Mouse (Mus musculus): ENCODE data around the gene Fzr1. TPM values are rescaled to one million over a fixed set of nuclear protein-coding genes. Genes with fewer than 3 reads are reported as not detected.

Fzr1 gene
- polyA plus RNA-seq, 1 experiment = 61.6 TPM

DNA sequence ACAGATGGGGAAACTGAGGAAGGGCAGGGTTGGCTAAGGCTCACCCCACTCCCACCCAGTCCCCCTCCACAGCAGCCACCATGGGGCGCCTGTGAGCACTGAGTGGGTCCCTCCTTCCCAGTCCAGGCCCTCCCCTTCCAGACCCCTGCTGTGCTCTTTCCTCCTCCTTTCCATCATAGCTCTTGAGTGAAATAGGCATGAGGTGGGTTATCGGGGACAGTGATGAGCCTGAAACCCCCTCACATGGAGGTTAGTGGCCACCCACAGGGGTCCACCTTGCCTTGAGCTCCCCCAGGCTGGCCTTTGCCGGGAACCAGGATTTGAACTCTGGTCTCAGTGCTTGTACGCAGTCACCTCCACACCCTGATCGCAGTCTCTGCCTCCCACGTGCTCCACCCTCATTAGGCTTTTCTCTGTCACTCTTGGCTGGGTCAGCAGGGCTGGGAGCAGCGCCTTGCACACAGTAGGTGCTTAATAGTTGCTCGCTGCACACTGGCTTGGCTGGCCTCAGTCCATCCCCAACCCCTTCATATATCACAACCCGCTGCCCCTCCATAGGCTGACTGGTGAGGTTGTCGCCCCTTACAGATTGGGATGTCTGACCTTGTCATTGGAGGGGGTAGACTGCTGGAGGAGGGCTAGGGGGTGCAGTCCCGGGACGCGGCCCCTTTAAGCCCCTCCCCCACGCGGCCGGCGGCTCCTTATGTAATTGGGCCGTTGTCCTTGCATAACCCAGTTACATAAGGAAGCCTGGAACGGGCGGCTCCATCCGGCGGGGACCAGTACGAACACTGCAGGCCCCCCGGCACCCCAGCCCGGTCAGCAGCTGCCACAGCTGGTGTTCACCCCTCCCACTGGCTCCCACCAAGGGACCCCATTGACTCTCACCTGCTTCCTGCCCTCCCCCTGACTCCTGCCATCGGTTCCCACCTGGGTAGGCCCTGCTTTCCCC is 35.3 kb upstream of the Fzr1 start:
- Histone ChIP-seq H3K4me3 (ENCODE audit: insufficient read depth, poor library complexity, severe bottlenecking) (no peak overlapping the region), H3K79me3 (ENCODE audit: low read depth) (peaks cover 65% of the 10 kb centered on the region), H3K27me3 (ENCODE audit: control insufficient read depth, insufficient read depth, insufficient read length) (no peaks in the 10 kb centered on the region), H3ac (ENCODE audit: control insufficient read depth, insufficient read length, low read depth) (no peak overlapping the region), H3K79me2 (ENCODE audit: control insufficient read depth, insufficient read depth) (peaks cover 93% of the 10 kb centered on the region), H3K36me3 (ENCODE audit: control insufficient read depth, insufficient read depth) (peaks cover 80% of the 10 kb centered on the region)
- no peak for TF ChIP-seq USF1 (IDR thresholded peaks at IDR 0.05; ENCODE audit: low read depth)
- no peak for TF ChIP-seq CEBPB (IDR thresholded peaks at IDR 0.05; ENCODE audit: low read depth)
- TF ChIP-seq FOSL1 (IDR thresholded peaks at IDR 0.05; ENCODE audit: insufficient read depth, low read length, poor library complexity, severe bottlenecking) = no peak
- no peak for TF ChIP-seq MAX (IDR thresholded peaks at IDR 0.05)
- no peak for TF ChIP-seq CTCF (IDR thresholded peaks at IDR 0.05; ENCODE audit: control insufficient read depth, insufficient read depth, insufficient read length)
- no peak for TF ChIP-seq MYOD1 (IDR thresholded peaks at IDR 0.05; ENCODE audit: control insufficient read depth, insufficient read length, low read depth)
- TF ChIP-seq MYOG (IDR thresholded peaks at IDR 0.05; ENCODE audit: control insufficient read depth, extremely low read depth, insufficient read length) = no peak

DNA sequence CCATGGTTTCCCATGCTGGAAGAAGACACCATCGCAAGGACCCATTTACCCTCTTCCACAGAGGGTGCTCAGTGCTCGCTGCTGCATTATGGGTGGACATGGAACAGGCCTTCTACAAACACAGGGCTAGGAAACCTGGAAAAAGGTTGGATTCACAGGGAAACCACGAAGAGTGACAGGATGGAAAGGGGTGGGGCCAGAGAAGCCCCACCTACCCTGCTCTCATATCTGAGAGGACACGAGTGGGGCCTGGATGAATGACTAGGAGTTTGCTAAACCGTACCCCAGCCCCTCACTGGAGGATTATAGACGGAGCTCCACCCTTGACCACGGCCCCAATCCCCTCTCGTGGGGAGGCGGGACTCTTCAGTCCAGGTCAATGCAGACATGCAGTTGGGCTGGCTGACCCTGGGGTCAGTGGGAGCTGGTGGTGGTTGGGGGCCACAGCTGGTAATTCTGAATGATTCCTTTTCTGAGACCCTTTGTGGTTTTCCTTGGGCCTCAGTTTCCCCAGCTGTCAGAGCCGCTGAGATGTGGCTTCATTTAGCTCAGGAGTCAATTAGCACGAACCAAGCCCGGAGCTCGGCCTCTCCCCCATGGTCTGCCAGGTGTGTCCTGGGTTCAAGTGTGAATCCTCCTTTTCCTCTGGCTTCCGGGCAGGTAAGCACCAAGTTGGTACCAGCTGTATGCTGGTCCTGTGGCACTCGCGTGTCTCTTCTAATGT is 34.4 kb upstream of the Fzr1 start:
- H3K36me3 ChIP-seq (ENCODE audit: control insufficient read depth, insufficient read depth) = peaks cover 81% of the 10 kb centered on the region
- H3K79me3 ChIP-seq (ENCODE audit: low read depth) = peaks cover 58% of the 10 kb centered on the region
- H3K4me3 ChIP-seq (ENCODE audit: insufficient read depth, poor library complexity, severe bottlenecking) = no peak overlapping the region
- H3ac ChIP-seq (ENCODE audit: control insufficient read depth, insufficient read length, low read depth) = no peak overlapping the region
- no peaks in the 10 kb centered on the region for H3K27me3 ChIP-seq (ENCODE audit: control insufficient read depth, insufficient read depth, insufficient read length)
- peaks cover 85% of the 10 kb centered on the region for H3K79me2 ChIP-seq (ENCODE audit: control insufficient read depth, insufficient read depth)
- TF ChIP-seq MYOG (IDR thresholded peaks at IDR 0.05; ENCODE audit: control insufficient read depth, extremely low read depth, insufficient read length) (no peak), FOSL1 (IDR thresholded peaks at IDR 0.05; ENCODE audit: insufficient read depth, low read length, poor library complexity, severe bottlenecking) (no peak), MAX (IDR thresholded peaks at IDR 0.05) (no peak), CEBPB (IDR thresholded peaks at IDR 0.05; ENCODE audit: low read depth) (no peak), USF1 (IDR thresholded peaks at IDR 0.05; ENCODE audit: low read depth) (no peak)

DNA sequence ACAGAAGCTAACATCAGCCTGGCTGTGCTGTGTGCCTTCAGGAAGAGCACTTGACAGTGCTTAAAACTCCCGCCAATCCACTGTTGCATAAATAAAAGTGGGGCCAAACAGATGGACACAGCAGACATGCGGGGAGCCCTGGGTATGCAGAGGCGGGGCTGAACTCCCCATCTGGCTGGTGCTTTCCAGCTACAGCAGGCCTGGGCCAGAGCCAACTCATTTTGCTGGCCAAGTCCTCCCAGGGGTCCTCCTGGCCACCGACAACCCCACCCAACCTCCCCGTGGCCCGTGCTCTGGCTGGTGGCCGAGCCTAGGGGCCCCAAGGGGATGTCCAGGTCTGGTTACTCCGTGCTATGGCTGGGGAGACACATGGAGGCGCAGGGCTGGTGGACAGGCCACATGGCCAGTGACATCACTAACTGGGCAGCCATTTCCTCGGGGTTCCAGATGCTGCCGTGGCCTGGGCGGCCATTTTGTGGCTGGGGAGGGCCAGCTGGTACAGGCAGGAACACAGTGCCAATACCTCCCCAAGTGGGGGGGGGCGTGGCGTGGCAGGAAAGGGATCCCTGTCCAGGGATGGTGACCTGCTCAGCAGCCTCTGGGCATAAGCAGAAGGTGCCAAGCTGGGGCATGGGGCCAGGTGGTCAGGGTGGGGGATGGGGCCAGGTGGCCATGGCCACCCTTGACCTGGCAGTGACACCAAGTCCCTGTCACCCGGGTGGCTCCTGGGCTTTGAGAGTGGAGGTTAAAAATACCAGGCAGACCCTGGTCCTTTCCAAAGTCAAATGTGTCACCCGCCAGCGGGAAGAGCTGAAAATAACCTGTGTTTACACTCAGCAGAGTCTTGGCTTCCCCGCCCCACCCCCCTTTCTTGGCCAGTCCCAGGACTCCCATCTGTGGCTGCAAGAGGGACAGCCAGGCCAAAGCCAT is 33.4 kb upstream of the Fzr1 start:
- peaks cover 82% of the 10 kb centered on the region for H3K79me2 ChIP-seq (ENCODE audit: control insufficient read depth, insufficient read depth)
- no peak overlapping the region for H3K4me3 ChIP-seq (ENCODE audit: insufficient read depth, poor library complexity, severe bottlenecking)
- H3K79me3 ChIP-seq (ENCODE audit: low read depth) = peaks cover 58% of the 10 kb centered on the region
- H3K36me3 ChIP-seq (ENCODE audit: control insufficient read depth, insufficient read depth) = peaks cover 83% of the 10 kb centered on the region
- no peak for TF ChIP-seq FOSL1 (IDR thresholded peaks at IDR 0.05; ENCODE audit: insufficient read depth, low read length, poor library complexity, severe bottlenecking)
- TF ChIP-seq MYOG (IDR thresholded peaks at IDR 0.05; ENCODE audit: control insufficient read depth, extremely low read depth, insufficient read length) = no peak
- TF ChIP-seq CTCF (IDR thresholded peaks at IDR 0.05; ENCODE audit: control insufficient read depth, insufficient read depth, insufficient read length) = no peak
- peak; percentile 60 for TF ChIP-seq MAX (IDR thresholded peaks at IDR 0.05)
- TF ChIP-seq MYOD1 (IDR thresholded peaks at IDR 0.05; ENCODE audit: control insufficient read depth, insufficient read length, low read depth) = no peak
- no peak for TF ChIP-seq CEBPB (IDR thresholded peaks at IDR 0.05; ENCODE audit: low read depth)
- peak; percentile 60 for TF ChIP-seq USF1 (IDR thresholded peaks at IDR 0.05; ENCODE audit: low read depth)
- no peak overlapping the region for H3ac ChIP-seq (ENCODE audit: control insufficient read depth, insufficient read length, low read depth)
- H3K27me3 ChIP-seq (ENCODE audit: control insufficient read depth, insufficient read depth, insufficient read length) = no peaks in the 10 kb centered on the region

DNA sequence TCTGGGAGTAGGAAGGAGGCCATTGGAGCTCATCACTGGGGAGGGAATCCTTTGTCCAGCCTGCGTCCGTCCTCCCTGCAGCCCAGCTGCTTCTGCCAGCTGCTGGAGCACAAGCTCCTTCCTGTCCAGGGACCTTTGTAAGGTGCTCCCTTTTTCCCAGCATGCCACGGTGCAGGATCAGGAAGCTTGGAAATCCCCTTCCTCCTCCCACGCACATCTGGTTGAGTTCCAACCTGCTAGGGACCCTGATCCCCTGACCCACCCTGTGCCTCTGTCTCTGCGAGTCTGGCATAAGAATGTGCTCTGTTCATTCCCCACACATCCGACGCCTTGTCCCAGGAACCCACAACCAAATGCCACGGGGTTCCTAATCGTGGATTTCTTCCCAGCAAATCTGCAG is 32.7 kb upstream of the Fzr1 start:
- H3K36me3 ChIP-seq (ENCODE audit: control insufficient read depth, insufficient read depth) = peaks cover 85% of the 10 kb centered on the region

DNA sequence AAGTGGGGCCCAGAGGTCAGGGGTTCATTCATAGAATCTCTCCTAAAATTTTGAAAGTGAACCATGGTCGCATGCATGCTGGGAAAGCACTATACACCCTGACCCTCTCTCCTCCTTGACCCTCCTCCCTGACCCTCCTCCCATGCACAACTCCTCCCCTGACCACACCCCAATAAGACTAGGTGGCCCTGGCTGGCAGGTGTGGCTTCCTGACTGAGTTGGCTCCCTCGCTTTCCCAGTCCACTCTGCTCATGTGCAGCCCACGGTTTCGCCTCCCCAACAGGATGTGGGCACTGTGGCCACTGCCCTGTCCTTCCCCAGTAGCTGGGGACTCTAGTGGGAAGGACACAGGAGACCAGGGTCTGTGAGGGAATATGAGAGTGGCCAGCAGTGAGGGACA is 32.0 kb upstream of the Fzr1 start:
- Histone ChIP-seq H3K36me3 (ENCODE audit: control insufficient read depth, insufficient read depth) (peaks cover 85% of the 10 kb centered on the region), H3K79me3 (ENCODE audit: low read depth) (peaks cover 45% of the 10 kb centered on the region), H3K27me3 (ENCODE audit: control insufficient read depth, insufficient read depth, insufficient read length) (no peaks in the 10 kb centered on the region), H3ac (ENCODE audit: control insufficient read depth, insufficient read length, low read depth) (no peak overlapping the region), H3K79me2 (ENCODE audit: control insufficient read depth, insufficient read depth) (peaks cover 77% of the 10 kb centered on the region), H3K4me3 (ENCODE audit: insufficient read depth, poor library complexity, severe bottlenecking) (no peak overlapping the region)
- TF ChIP-seq MAX (IDR thresholded peaks at IDR 0.05) = no peak
- no peak for TF ChIP-seq CTCF (IDR thresholded peaks at IDR 0.05; ENCODE audit: control insufficient read depth, insufficient read depth, insufficient read length)
- no peak for TF ChIP-seq MYOG (IDR thresholded peaks at IDR 0.05; ENCODE audit: control insufficient read depth, extremely low read depth, insufficient read length)
- TF ChIP-seq CEBPB (IDR thresholded peaks at IDR 0.05; ENCODE audit: low read depth) = no peak
- TF ChIP-seq FOSL1 (IDR thresholded peaks at IDR 0.05; ENCODE audit: insufficient read depth, low read length, poor library complexity, severe bottlenecking) = no peak
- no peak for TF ChIP-seq USF1 (IDR thresholded peaks at IDR 0.05; ENCODE audit: low read depth)
- no peak for TF ChIP-seq MYOD1 (IDR thresholded peaks at IDR 0.05; ENCODE audit: control insufficient read depth, insufficient read length, low read depth)

More for the DNA sequence above, 32.7 kb upstream of the Fzr1 start:
- no peaks in the 10 kb centered on the region for H3K27me3 ChIP-seq (ENCODE audit: control insufficient read depth, insufficient read depth, insufficient read length)
- H3ac ChIP-seq (ENCODE audit: control insufficient read depth, insufficient read length, low read depth) = no peak overlapping the region
- TF ChIP-seq MAX (IDR thresholded peaks at IDR 0.05) (peak; percentile 4), MYOD1 (IDR thresholded peaks at IDR 0.05; ENCODE audit: control insufficient read depth, insufficient read length, low read depth) (no peak), CEBPB (IDR thresholded peaks at IDR 0.05; ENCODE audit: low read depth) (no peak), CTCF (IDR thresholded peaks at IDR 0.05; ENCODE audit: control insufficient read depth, insufficient read depth, insufficient read length) (no peak)
- peaks cover 50% of the 10 kb centered on the region for H3K79me3 ChIP-seq (ENCODE audit: low read depth)
- peaks cover 82% of the 10 kb centered on the region for H3K79me2 ChIP-seq (ENCODE audit: control insufficient read depth, insufficient read depth)
- no peak overlapping the region for H3K4me3 ChIP-seq (ENCODE audit: insufficient read depth, poor library complexity, severe bottlenecking)

All from C2C12 (cell line).